Mouse (Mus musculus): ENCODE results near the gene Klc4.

- TF ChIP-seq CTCF (IDR thresholded peaks at IDR 0.05; ENCODE audit: borderline replicate concordance, control insufficient read depth, extremely low read depth, insufficient read depth, low read length, poor library complexity) (no peak), POLR2A (IDR thresholded peaks at IDR 0.05; ENCODE audit: control insufficient read depth, extremely low read depth, insufficient read depth, low read length, poor library complexity) (no peak)
Measured at GRCm38 (mm10) chr17:46597956-46598355, 47.9 kb downstream of the Klc4 start.
